Mouse (Mus musculus) hindbrain, embryonic 14.5 days (tissue): ENCODE measurements around the gene Fgf3. TPM values are rescaled to one million over a fixed set of nuclear protein-coding genes. Genes with fewer than 3 reads are reported as not detected.

ENCODE experiments used
- ATAC-seq: fragments of 200-750 bp; cut with Nextera tagmentation; 2 replicates; pipeline ENCODE4 v1.8.0; 2017; ENCODE audit warnings: moderate number of reproducible peaks, mild to moderate bottlenecking, moderate TSS enrichment, moderate library complexity; ENCODE audit not compliant: low FRiP score
- DNase-seq: peaks from one replicate; pipeline ENCODE4 v3.0.0-alpha.2; 2015; ENCODE audit warnings: low spot score
- H3K27ac ChIP-seq: fragments of 300-500 bp; sonication (generic); 2 replicates; pipeline ENCODE4 v1.5.1; 2014; ENCODE audit warnings: mild to moderate bottlenecking, moderate library complexity
- H3K27me3 ChIP-seq: fragments of 300-500 bp; sonication (generic); 2 replicates; pipeline ENCODE4 v1.6.1; 2014; ENCODE audit warnings: mild to moderate bottlenecking, low read length, mixed read lengths; ENCODE audit not compliant: control insufficient read depth, insufficient read depth
- H3K36me3 ChIP-seq: fragments of 300-500 bp; sonication (generic); replicated peaks from 2 replicates; pipeline ENCODE4 v1.6.1; 2014; ENCODE audit not compliant: control insufficient read depth, insufficient read depth
- H3K4me1 ChIP-seq: fragments of 300-500 bp; sonication (generic); replicated peaks from 2 replicates; pipeline ENCODE4 v1.6.1; 2014; ENCODE audit warnings: antibody characterized with exemption, low read length, mixed read lengths; ENCODE audit not compliant: control insufficient read depth, insufficient read depth
- H3K4me2 ChIP-seq: fragments of 300-500 bp; sonication (generic); replicated peaks from 2 replicates; pipeline ENCODE4 v1.6.1; 2014; ENCODE audit warnings: mild to moderate bottlenecking, moderate library complexity
- H3K4me3 ChIP-seq: fragments of 300-500 bp; sonication (generic); replicated peaks from 2 replicates; pipeline ENCODE4 v1.5.1; 2014; ENCODE audit warnings: mild to moderate bottlenecking, low read length
- H3K9ac ChIP-seq: fragments of 300-500 bp; sonication (generic); 2 replicates; pipeline ENCODE4 v1.6.1; 2014
- H3K9me3 ChIP-seq: fragments of 300-500 bp; sonication (generic); 2 replicates; pipeline ENCODE4 v1.6.1; 2016; ENCODE audit warnings: low read length; ENCODE audit not compliant: control insufficient read depth
- WGBS: fragments of 180-500 bp; shearing (Covaris S2); extraction: QIAGEN DNeasy Blood & Tissue Kit; methylation state at CpG from one replicate; pipeline ENCODE4 v1.1.7; 2014; 5-methylcytosine and 5-hydroxymethylcytosine counted together
- polyA plus RNA-seq: library from polyadenylated mRNA; unstranded; fragments of >200 nt; fragmentation: Nextera tagmentation; extraction: Ambion mirVana; gene quantifications from 2 replicates; pipeline ENCODE4 v1.2.1, GENCODE M21; 2014

Gene Fgf3
- polyA plus RNA-seq, 1 experiment from 2014 or later = 4.8 TPM

DNA sequence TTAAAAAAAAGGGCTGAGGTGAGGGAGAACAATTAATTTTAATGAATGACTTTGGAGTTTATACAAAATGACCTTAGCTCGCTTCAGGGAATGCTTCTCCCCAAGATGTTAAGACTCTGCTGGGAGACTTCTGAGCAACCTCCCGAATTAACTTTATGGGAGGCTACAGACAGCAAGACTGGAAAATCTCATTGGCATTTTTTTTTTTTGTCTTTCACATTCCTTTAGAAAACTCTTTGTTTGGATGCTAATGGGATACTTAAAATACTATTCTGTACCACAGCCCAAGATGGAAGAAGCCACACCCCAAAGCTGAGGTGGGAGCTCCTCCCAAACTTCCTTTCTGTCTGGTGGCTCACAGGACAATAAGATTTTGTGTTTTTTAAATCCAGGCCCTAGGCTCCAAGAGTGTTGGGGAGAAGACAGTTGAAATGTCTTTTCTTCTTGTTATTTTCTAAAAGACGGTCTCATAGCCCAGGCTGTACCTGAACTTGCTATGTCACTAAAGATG is 26.3 kb downstream of the Fgf3 start:
- Histone ChIP-seq H3K9ac (no peak overlapping the region), H3K9me3 (no peaks in the 10 kb centered on the region), H3K4me1 (no peaks in the 10 kb centered on the region; the same call in 1 of the 2 replicates), H3K4me3 (no peak overlapping the region), H3K27ac (no peak overlapping the region), H3K27me3 (peaks cover 78% of the 10 kb centered on the region), H3K4me2 (no peak overlapping the region), H3K36me3 (no peaks in the 10 kb centered on the region)
- WGBS = 50% methylated on average over 3 of the region's 3 CpGs
- ATAC-seq (no peak), DNase-seq (no peak)

DNA sequence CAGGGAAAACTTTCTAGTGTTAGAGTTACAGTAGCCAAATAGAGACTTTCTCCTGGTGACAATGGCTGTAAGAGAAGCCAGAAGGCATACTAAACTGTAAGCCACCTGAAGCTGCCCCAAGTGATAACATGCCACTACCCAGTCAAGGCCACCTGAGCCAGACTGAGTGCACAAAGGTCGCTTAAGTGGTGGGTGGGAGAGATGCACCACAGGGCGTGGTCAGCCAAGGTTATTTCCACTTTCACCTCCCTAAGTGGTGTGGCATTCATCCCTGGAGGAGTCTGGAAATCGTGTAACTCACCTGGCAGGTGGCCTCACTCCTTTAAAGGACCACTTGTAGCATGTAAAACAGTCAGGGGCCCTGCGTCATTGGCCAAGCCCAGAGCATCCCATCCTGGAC is 29.3 kb downstream of the Fgf3 start:
- ATAC-seq = no peak

DNA sequence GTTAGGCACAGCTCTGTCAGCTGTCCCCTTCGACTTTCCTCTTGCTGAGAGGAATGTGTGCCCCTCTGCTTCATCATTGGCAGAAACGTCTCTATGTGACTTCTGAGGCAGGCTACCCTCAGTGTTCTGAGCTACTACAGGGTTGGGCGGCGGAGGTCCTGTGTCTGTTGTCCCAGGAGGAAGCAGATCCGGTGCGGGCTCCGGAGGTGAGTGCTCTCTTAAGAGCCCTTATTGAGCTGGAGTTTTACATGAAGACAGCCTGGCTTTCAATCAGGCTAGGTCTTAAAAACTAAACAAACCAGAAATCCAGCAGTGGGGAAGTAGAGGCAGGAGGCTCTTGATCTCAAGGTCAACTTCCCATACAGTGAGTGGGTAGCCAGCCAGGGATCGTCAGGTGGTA is 29.7 kb downstream of the Fgf3 start:
- no peak for DNase-seq
- Histone ChIP-seq H3K4me2 (no peak overlapping the region), H3K27me3 (peaks cover 44% of the 10 kb centered on the region), H3K9me3 (no peaks in the 10 kb centered on the region), H3K9ac (no peak overlapping the region), H3K4me3 (no peak overlapping the region), H3K36me3 (no peaks in the 10 kb centered on the region), H3K4me1 (no peaks in the 10 kb centered on the region), H3K27ac (no peak overlapping the region)
- WGBS = 83% methylated on average over 8 of the region's 8 CpGs
- ATAC-seq = no peak

More for the DNA sequence above, 29.3 kb downstream of the Fgf3 start:
- no peak for DNase-seq
- no peak overlapping the region for H3K27ac ChIP-seq
- WGBS = 75% methylated on average over 4 of the region's 4 CpGs
- no peaks in the 10 kb centered on the region for H3K9me3 ChIP-seq
- no peak overlapping the region for H3K4me2 ChIP-seq
- H3K4me1 ChIP-seq = no peaks in the 10 kb centered on the region
- no peak overlapping the region for H3K4me3 ChIP-seq
- no peaks in the 10 kb centered on the region for H3K36me3 ChIP-seq
- H3K27me3 ChIP-seq = peaks cover 48% of the 10 kb centered on the region
- no peak overlapping the region for H3K9ac ChIP-seq

DNA sequence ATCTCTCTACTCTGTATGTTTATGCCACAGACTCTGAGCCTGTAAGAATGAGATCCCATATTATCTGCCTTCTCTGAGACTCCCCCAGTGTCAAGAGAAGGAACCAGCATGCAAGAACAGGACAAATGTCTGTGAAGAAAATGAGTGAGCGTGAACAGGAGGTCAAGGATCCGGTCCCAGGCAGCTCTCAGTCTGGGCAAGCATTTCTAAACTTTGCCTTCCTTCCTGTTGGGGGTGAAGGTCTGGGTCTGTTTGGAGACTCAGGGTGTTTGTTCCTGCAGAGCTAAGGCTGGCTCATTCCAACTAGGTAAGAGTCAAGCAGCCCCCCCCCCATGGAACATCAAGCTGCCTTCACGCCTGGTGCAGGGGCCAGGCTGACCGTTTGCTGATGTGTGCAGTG is 34.5 kb downstream of the Fgf3 start:
- no peak for DNase-seq
- no peak for ATAC-seq
- Histone ChIP-seq H3K9me3 (no peaks in the 10 kb centered on the region), H3K27ac (no peak overlapping the region), H3K4me3 (no peak overlapping the region), H3K4me1 (no peaks in the 10 kb centered on the region), H3K36me3 (no peaks in the 10 kb centered on the region), H3K4me2 (no peak overlapping the region), H3K27me3 (no peaks in the 10 kb centered on the region), H3K9ac (no peak overlapping the region)
- WGBS = 78% methylated on average over 4 of the region's 4 CpGs

DNA sequence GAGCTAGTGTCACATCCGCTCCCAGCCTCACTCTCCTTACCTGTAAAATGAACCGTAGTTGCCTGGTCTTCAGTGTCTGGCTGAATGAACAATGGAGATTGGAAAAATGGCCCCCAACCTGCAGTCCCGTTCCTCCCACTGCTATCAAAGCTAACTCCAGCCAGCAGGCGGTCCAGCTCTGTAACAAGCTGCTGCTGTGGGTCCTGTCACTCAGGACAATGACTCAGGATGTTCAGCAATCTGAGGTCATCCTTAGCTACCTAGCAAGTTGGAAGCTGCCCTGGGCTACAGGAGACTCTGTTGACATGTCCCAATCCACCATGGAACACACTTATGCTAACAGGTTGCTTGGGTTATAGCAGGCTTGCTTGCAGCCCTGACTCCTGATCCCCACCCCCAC is 35.3 kb downstream of the Fgf3 start:
- Histone ChIP-seq H3K9ac (no peak overlapping the region), H3K4me1 (no peaks in the 10 kb centered on the region), H3K4me2 (no peak overlapping the region), H3K9me3 (no peaks in the 10 kb centered on the region), H3K27me3 (no peaks in the 10 kb centered on the region), H3K4me3 (no peak overlapping the region), H3K36me3 (no peaks in the 10 kb centered on the region), H3K27ac (no peak overlapping the region)
- DNase-seq = no peak
- ATAC-seq = no peak
- 66% methylated on average over 4 of the region's 4 CpGs for WGBS

DNA sequence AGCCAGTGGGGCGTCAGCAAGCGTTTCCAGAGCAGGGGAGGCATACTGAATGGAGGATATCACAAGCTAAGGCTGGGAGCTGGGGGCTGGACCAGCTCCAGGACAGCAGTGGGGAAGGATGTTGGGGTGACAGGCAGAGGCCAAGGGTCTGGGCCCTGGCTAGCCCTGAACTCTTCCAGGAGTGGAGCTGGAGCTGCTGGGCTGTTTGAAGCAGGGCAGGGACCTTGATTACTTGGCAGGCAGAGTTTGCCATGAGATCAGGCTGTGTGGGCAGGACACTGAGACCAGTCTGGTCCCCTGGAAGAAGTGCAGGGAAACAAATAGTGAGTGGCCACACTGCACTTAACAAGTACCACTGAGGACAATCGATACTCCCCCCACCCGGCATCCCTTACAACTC is 36.3 kb downstream of the Fgf3 start:
- no peaks in the 10 kb centered on the region for H3K9me3 ChIP-seq
- H3K27me3 ChIP-seq = no peaks in the 10 kb centered on the region
- ATAC-seq = no peak
- no peaks in the 10 kb centered on the region for H3K36me3 ChIP-seq
- no peak overlapping the region for H3K9ac ChIP-seq
- H3K4me1 ChIP-seq = no peaks in the 10 kb centered on the region
- WGBS = 68% methylated on average over 4 of the region's 4 CpGs
- H3K27ac ChIP-seq = no peak overlapping the region
- no peak overlapping the region for H3K4me2 ChIP-seq
- H3K4me3 ChIP-seq = no peak overlapping the region
- no peak for DNase-seq

DNA sequence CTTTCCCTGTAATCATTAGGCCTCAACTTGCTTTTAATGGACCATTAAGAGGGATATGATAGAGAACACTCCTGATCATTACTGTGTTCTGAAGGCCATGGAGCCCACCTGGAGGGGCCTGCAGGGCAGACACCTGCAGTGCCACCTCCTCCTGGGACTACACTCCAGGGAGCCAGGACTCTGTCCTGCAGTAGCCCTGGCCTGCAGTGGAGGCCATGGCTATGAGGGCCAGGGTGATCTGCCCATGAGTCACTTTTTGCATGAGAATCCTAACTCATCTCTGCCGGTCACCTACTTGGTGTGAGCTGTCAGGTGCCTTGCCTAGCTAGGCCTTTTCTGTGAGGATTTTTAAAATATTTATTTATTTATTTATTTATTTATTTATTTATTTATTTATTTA is 40.5 kb downstream of the Fgf3 start:
- Histone ChIP-seq H3K9ac (no peak overlapping the region), H3K27ac (no peak overlapping the region), H3K36me3 (no peaks in the 10 kb centered on the region), H3K9me3 (no peaks in the 10 kb centered on the region), H3K27me3 (no peaks in the 10 kb centered on the region), H3K4me2 (no peak overlapping the region), H3K4me1 (no peaks in the 10 kb centered on the region), H3K4me3 (no peak overlapping the region)
- WGBS = 97% methylated on average over 1 of the region's 1 CpGs
- ATAC-seq = no peak
- no peak for DNase-seq

DNA sequence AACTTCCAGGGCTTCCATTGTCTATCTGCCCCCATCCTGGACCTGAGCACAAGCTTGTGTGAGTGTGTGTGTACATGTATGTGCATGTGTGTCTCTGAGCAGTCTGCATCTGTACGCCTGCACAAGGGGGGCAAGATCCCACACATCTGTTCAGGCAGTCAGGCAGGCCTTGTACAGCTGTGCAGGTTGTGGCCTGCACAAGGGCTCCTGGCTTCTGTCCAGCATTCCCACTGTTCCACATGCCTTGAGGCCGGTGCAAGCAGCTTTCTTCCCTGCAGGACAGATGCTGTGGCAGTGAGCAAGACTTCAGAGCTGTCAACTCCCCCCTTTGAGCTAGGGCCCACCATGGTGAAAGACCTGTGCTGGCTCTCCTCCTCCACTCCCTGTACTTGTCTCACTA is 45.2 kb downstream of the Fgf3 start:
- no peak for DNase-seq
- Histone ChIP-seq H3K9me3 (no peaks in the 10 kb centered on the region), H3K4me3 (no peak overlapping the region), H3K4me1 (no peaks in the 10 kb centered on the region), H3K36me3 (no peaks in the 10 kb centered on the region), H3K4me2 (no peak overlapping the region), H3K27ac (no peak overlapping the region), H3K9ac (no peak overlapping the region), H3K27me3 (no peaks in the 10 kb centered on the region)
- ATAC-seq = no peak
- WGBS = 53% methylated on average over 2 of the region's 2 CpGs

DNA sequence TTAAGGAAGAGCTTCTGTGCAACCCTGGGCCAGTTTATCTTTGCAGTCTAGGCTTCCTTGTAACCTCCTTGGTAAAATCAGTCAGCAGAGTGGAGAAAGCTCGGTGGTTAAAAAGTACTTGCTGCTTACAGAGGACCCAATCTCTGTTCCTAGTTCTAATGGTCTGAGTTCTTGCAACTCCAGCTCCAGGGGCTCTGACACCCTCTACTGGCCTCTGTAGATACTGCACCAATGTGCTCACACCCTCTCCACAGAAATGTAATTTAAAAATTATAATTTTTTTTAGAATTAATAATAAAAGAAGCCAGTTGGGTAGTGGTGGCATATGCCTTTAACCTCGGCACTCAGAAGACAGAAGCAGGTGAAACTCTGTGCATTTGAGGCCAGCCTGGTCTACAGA is 49.8 kb downstream of the Fgf3 start:
- no peak overlapping the region for H3K4me2 ChIP-seq
- no peak overlapping the region for H3K27ac ChIP-seq
- no peaks in the 10 kb centered on the region for H3K27me3 ChIP-seq
- no peak for ATAC-seq
- WGBS = 79% methylated on average over 2 of the region's 2 CpGs
- no peak overlapping the region for H3K9ac ChIP-seq
- no peaks in the 10 kb centered on the region for H3K4me1 ChIP-seq
- no peak for DNase-seq
- H3K36me3 ChIP-seq = no peaks in the 10 kb centered on the region
- H3K9me3 ChIP-seq = no peaks in the 10 kb centered on the region
- H3K4me3 ChIP-seq = no peak overlapping the region

DNA sequence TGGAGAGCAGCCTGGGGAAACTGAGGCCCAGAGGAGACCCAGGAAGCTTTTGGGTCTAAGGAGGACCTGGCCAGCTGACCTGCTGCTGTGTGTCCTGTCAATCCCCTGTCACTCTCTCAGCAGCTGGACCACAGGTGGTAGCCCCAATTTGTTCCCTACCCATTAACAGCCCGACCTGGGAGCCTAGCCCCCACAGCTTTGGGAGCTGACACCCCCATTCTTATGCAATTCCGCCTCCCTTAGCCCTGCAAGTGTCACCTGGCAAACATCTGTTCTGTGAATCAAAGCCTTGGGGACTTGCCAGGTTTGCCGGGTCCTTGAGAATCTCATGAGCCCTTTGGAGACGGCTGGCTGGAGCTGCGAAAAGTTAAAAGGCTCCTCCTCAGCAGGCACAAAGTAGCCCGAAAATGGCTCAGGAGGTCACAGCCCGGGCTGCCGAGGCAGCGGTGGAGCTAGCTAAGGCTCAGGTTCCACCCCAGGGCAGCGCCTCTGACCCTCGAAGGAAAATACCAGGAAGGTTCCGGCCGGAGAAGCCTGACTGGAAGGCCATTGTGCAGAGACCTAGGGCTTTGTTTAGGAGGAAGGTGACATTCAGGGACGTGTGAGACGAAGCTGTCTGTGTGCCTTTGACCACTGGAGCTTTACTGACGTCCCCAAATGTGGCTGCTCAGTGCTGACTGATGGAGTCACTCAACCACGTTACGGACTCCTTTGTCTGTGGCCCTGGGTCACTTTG is 50.8 kb downstream of the Fgf3 start:
- Histone ChIP-seq H3K27ac (no peak overlapping the region), H3K4me3 (no peak overlapping the region), H3K9me3 (no peaks in the 10 kb centered on the region), H3K27me3 (no peaks in the 10 kb centered on the region), H3K4me2 (no peak overlapping the region), H3K9ac (no peak overlapping the region), H3K36me3 (no peaks in the 10 kb centered on the region), H3K4me1 (no peaks in the 10 kb centered on the region)
- DNase-seq (no peak), ATAC-seq (no peak)
- 7% methylated on average over 18 of the region's 18 CpGs for WGBS
